Mouse (Mus musculus) embryonic facial prominence, embryonic 14.5 days (tissue): Measurements from ENCODE around the gene Tlk2. TPM values are rescaled to one million over a fixed set of nuclear protein-coding genes. Genes with fewer than 3 reads are reported as not detected.

Source experiments
- ATAC-seq: fragments of 200-750 bp; cut with Nextera tagmentation; 2 replicates; pipeline ENCODE4 v1.8.0; 2017; ENCODE audit warnings: low read depth, moderate number of reproducible peaks, moderate TSS enrichment
- DNase-seq: peaks from one replicate; pipeline ENCODE4 v3.0.0-alpha.2; 2015; ENCODE audit warnings: low spot score
- H3K27ac ChIP-seq: fragments of 300-500 bp; sonication (generic); replicated peaks from 2 replicates; pipeline ENCODE4 v1.5.1; 2014; ENCODE audit warnings: low read depth, mild to moderate bottlenecking, low read length, moderate library complexity
- H3K27me3 ChIP-seq: fragments of 300-500 bp; sonication (generic); replicated peaks from 2 replicates; pipeline ENCODE4 v1.6.1; 2014; ENCODE audit warnings: low read length; ENCODE audit not compliant: control insufficient read depth, insufficient read depth
- H3K36me3 ChIP-seq: fragments of 300-500 bp; sonication (generic); 2 replicates; pipeline ENCODE4 v1.6.1; 2014; ENCODE audit warnings: low read length, mixed read lengths; ENCODE audit not compliant: control insufficient read depth, insufficient read depth
- H3K4me1 ChIP-seq: fragments of 300-500 bp; sonication (generic); 2 replicates; pipeline ENCODE4 v1.6.1; 2014; ENCODE audit warnings: antibody characterized with exemption, low read length; ENCODE audit not compliant: control insufficient read depth, insufficient read depth
- H3K4me2 ChIP-seq: fragments of 300-500 bp; sonication (generic); 2 replicates; pipeline ENCODE4 v1.6.1; 2014; ENCODE audit warnings: low read depth, mild to moderate bottlenecking, low read length, moderate library complexity, mixed read lengths
- H3K4me3 ChIP-seq: fragments of 300-500 bp; sonication (generic); 2 replicates; pipeline ENCODE4 v1.5.1; 2014; ENCODE audit warnings: low read depth, mild to moderate bottlenecking, low read length
- H3K9ac ChIP-seq: fragments of 300-500 bp; sonication (generic); 2 replicates; pipeline ENCODE4 v1.6.1; 2014; ENCODE audit warnings: low read depth, mild to moderate bottlenecking, low read length, moderate library complexity, mixed read lengths
- H3K9me3 ChIP-seq: fragments of 300-500 bp; sonication (generic); 2 replicates; pipeline ENCODE4 v1.6.1; 2016; ENCODE audit warnings: low read length; ENCODE audit not compliant: control insufficient read depth
- WGBS: fragments of 180-500 bp; shearing (Covaris S2); extraction: QIAGEN DNeasy Blood & Tissue Kit; methylation state at CpG from one replicate; pipeline ENCODE4 v1.1.7; 2014; 5-methylcytosine and 5-hydroxymethylcytosine counted together
- polyA plus RNA-seq: library from polyadenylated mRNA; unstranded; fragments of >200 nt; fragmentation: Nextera tagmentation; extraction: Ambion mirVana; gene quantifications from 2 replicates; pipeline ENCODE4 v1.2.1, GENCODE M21; 2014

The Tlk2 gene
- polyA plus RNA-seq, 1 experiment from 2014 or later, result 26.3 TPM

- peak overlapping the region; percentile 69 for H3K27ac ChIP-seq
- no peak for ATAC-seq
- peaks cover 17% of the 10 kb centered on the region for H3K4me1 ChIP-seq
- H3K4me3 ChIP-seq, result no peak overlapping the region
- no peak overlapping the region for H3K9ac ChIP-seq
- no peaks in the 10 kb centered on the region for H3K9me3 ChIP-seq
- H3K36me3 ChIP-seq, result peaks cover 62% of the 10 kb centered on the region
- no peak for DNase-seq
- no peaks in the 10 kb centered on the region for H3K27me3 ChIP-seq
- WGBS, result 78% methylated on average over 9 of the region's 9 CpGs
- H3K4me2 ChIP-seq, result no peak overlapping the region
Measured at GRCm38 (mm10) chr11:105283016-105283415, 104.4 kb downstream of the Tlk2 start.

GRCm38 (mm10) chr11:105285720-105286119 lies 107.1 kb downstream of the Tlk2 start:
- Histone ChIP-seq H3K4me2 (no peak overlapping the region), H3K9me3 (no peaks in the 10 kb centered on the region), H3K4me3 (no peak overlapping the region), H3K27ac (peak overlapping the region; percentile 30; the same call in 1 of the 2 replicates), H3K9ac (no peak overlapping the region), H3K36me3 (peaks cover 42% of the 10 kb centered on the region), H3K27me3 (no peaks in the 10 kb centered on the region), H3K4me1 (peaks cover 20% of the 10 kb centered on the region)
- WGBS, result 38% methylated on average over 3 of the region's 3 CpGs
- ATAC-seq, result peak; percentile 42; the same call in 1 of the 2 replicates
- DNase-seq, result peak; percentile 51

GRCm38 (mm10) chr11:105289403-105289802 lies 110.8 kb downstream of the Tlk2 start:
- Histone ChIP-seq H3K9ac (no peak overlapping the region), H3K4me2 (no peak overlapping the region), H3K4me1 (peaks cover 23% of the 10 kb centered on the region), H3K27ac (no peak overlapping the region), H3K9me3 (no peaks in the 10 kb centered on the region), H3K4me3 (no peak overlapping the region), H3K27me3 (no peaks in the 10 kb centered on the region), H3K36me3 (peaks cover 17% of the 10 kb centered on the region)
- ATAC-seq, result no peak
- 16% methylated on average over 3 of the region's 3 CpGs for WGBS
- peak; percentile 48 for DNase-seq

GRCm38 (mm10) chr11:105291681-105292123 lies 113.1 kb downstream of the Tlk2 start:
- 2% methylated on average over 10 of the region's 10 CpGs for WGBS
- Histone ChIP-seq H3K9me3 (no peaks in the 10 kb centered on the region), H3K9ac (peak overlapping the region; percentile 82), H3K36me3 (peaks cover 20% of the 10 kb centered on the region), H3K4me3 (peak overlapping the region; percentile 57), H3K4me2 (peak overlapping the region; percentile 79), H3K27me3 (no peaks in the 10 kb centered on the region), H3K4me1 (peaks cover 27% of the 10 kb centered on the region), H3K27ac (peak overlapping the region; percentile 94)
- DNase-seq (peak; percentile 84), ATAC-seq (peak; percentile 27)

GRCm38 (mm10) chr11:105292124-105293071 lies 113.8 kb downstream of the Tlk2 start, which contains the start of gene Mrc2:
TSS of gene Mrc2 (plus strand) at chr11:105292643.
- ATAC-seq (peak; percentile 85), DNase-seq (peak; percentile 92)
- H3K4me2 ChIP-seq, result peak within 1 kb of the TSS; percentile 79
- H3K9me3 ChIP-seq, result no peaks in the 10 kb centered on the region
- no peaks in the 10 kb centered on the region for H3K27me3 ChIP-seq
- H3K36me3 ChIP-seq, result peaks cover 18% of the 10 kb centered on the region
- peak within 1 kb of the TSS; percentile 94 for H3K27ac ChIP-seq
- H3K4me3 ChIP-seq, result peak within 1 kb of the TSS; percentile 57
- H3K4me1 ChIP-seq, result peaks cover 27% of the 10 kb centered on the region
- H3K9ac ChIP-seq, result peak within 1 kb of the TSS; percentile 82
- under 1% methylated on average over 62 of the region's 75 CpGs for WGBS

GRCm38 (mm10) chr11:105293101-105293581 lies 114.5 kb downstream of the Tlk2 start:
- Histone ChIP-seq H3K4me3 (peak overlapping the region; percentile 57), H3K27me3 (no peaks in the 10 kb centered on the region), H3K4me1 (peaks cover 27% of the 10 kb centered on the region), H3K36me3 (peaks cover 25% of the 10 kb centered on the region), H3K9me3 (no peaks in the 10 kb centered on the region), H3K27ac (peak overlapping the region; percentile 94), H3K4me2 (peak overlapping the region; percentile 79), H3K9ac (peak overlapping the region; percentile 82)
- WGBS, result 2% methylated on average over 25 of the region's 26 CpGs
- ATAC-seq (peak; percentile 16; the same call in 1 of the 2 replicates), DNase-seq (peak; percentile 91)

- 2% methylated on average over 9 of the region's 9 CpGs for WGBS
- no peaks in the 10 kb centered on the region for H3K27me3 ChIP-seq
- H3K4me2 ChIP-seq, result peak overlapping the region; percentile 79
- peak overlapping the region; percentile 82 for H3K9ac ChIP-seq
- DNase-seq (peak; percentile 61), ATAC-seq (0 out of 2 replicates have a peak, but pooled peaks have one; percentile 1)
- peak overlapping the region; percentile 57 for H3K4me3 ChIP-seq
- H3K36me3 ChIP-seq, result peaks cover 26% of the 10 kb centered on the region; the same call in 1 of the 2 replicates
- H3K4me1 ChIP-seq, result peaks cover 27% of the 10 kb centered on the region
- peak overlapping the region; percentile 94 for H3K27ac ChIP-seq
- H3K9me3 ChIP-seq, result no peaks in the 10 kb centered on the region
Measured at GRCm38 (mm10) chr11:105293901-105294494, 115.4 kb downstream of the Tlk2 start.

- ATAC-seq (no peak), DNase-seq (no peak)
- 91% methylated on average over 10 of the region's 10 CpGs for WGBS
- H3K9me3 ChIP-seq, result no peaks in the 10 kb centered on the region
- no peak overlapping the region for H3K9ac ChIP-seq
- H3K27me3 ChIP-seq, result no peaks in the 10 kb centered on the region
- H3K4me1 ChIP-seq, result peaks cover 21% of the 10 kb centered on the region
- no peak overlapping the region for H3K4me3 ChIP-seq
- peaks cover 38% of the 10 kb centered on the region; the same call in 1 of the 2 replicates for H3K36me3 ChIP-seq
- no peak overlapping the region for H3K4me2 ChIP-seq
- no peak overlapping the region for H3K27ac ChIP-seq
Measured at GRCm38 (mm10) chr11:105296084-105296483, 117.5 kb downstream of the Tlk2 start.
